Mouse (Mus musculus): Measurements from ENCODE around the gene Gm10322. TPM values are rescaled to one million over a fixed set of nuclear protein-coding genes. Genes with fewer than 3 reads are reported as not detected.
A peak's percentile ranks its signal among the peaks of the same experiment; 100 is the strongest.

Gene Gm10322
- polyA plus RNA-seq, 1 experiment from 2014 or later: not detected

DNA sequence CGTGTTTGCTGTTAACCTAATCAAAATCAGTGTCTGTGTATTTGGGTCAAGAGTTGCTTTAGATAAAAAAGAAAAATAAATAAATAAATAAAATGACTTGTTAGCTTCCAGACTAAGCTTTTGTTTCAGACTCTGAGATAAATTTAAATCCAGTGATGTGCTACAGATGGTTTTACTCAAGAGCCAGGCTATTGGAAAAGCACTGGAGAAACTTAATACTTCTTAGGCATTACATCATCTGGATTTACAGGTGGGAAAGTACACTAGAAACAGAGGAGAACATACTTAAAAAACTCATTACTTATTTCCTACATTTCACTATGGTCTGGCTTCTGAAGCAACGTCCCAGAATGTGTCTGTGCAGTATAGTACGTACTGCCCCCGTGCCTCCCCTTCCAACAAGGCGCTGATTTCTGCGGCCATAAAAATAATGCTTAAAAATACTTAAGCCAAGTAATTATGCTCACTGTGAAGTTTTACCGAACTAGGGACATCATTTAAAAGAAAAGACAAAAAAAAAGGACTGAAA, 21.8 kb downstream of the Gm10322 start:
- Histone ChIP-seq H3K36me3 (replicated peaks; ENCODE audit: insufficient read depth, low read length) (no peaks in the 10 kb centered on the region), H3K9me3 (ENCODE audit: low read length) (no peaks in the 10 kb centered on the region), H3K4me1 (ENCODE audit: insufficient read depth) (no peaks in the 10 kb centered on the region), H3K9ac (replicated peaks) (no peak overlapping the region), H3K4me2 (ENCODE audit: low read depth, low read length) (peak overlapping the region; percentile 44; the same call in 1 of the 2 replicates), H3K27ac (ENCODE audit: low read depth) (no peak overlapping the region), H3K27me3 (ENCODE audit: insufficient read depth, low read length) (no peaks in the 10 kb centered on the region), H3K4me3 (ENCODE audit: low read depth, low read length) (no peak overlapping the region)
- 73% methylated on average over 7 of the region's 7 CpGs for WGBS (ENCODE audit: insufficient replicate concordance)
- no peak for TF ChIP-seq CTCF (IDR thresholded peaks at IDR 0.05; ENCODE audit: low read depth)
- TF ChIP-seq EP300 (IDR thresholded peaks at IDR 0.05; ENCODE audit: low read depth): no peak
- DNase-seq: no peak
- no peak for ATAC-seq

DNA sequence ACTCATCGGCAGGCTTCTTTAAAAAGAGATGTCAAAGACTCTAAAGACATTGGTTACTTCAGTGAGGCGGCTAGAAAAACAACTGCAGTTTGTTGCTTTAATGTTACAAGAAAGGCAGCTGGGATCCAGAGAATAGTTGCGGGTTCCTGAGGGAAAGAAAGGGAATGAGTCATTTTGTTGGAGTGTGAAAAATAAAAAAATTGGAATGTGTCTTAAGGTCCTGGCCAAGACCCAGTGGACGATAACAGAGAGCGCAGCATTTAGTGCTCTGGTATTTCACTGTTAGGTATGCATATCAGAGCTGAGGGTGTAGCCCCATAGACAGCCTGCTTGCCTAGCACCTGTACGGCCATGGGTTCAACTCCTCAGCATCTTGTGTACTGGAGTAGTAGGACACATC, 22.7 kb downstream of the Gm10322 start:
- H3K36me3 ChIP-seq (replicated peaks; ENCODE audit: insufficient read depth, low read length): no peaks in the 10 kb centered on the region
- H3K9me3 ChIP-seq (ENCODE audit: low read length): no peaks in the 10 kb centered on the region
- H3K27ac ChIP-seq (ENCODE audit: low read depth): no peak overlapping the region
- no peaks in the 10 kb centered on the region for H3K4me1 ChIP-seq (ENCODE audit: insufficient read depth)
- no peak for DNase-seq
- no peak overlapping the region for H3K4me3 ChIP-seq (ENCODE audit: low read depth, low read length)
- TF ChIP-seq EP300 (IDR thresholded peaks at IDR 0.05; ENCODE audit: low read depth) (no peak), CTCF (IDR thresholded peaks at IDR 0.05; ENCODE audit: low read depth) (no peak)
- no peak for ATAC-seq
- H3K4me2 ChIP-seq (ENCODE audit: low read depth, low read length): no peak overlapping the region
- no peaks in the 10 kb centered on the region for H3K27me3 ChIP-seq (ENCODE audit: insufficient read depth, low read length)
- no peak overlapping the region for H3K9ac ChIP-seq (replicated peaks)
- WGBS (ENCODE audit: insufficient replicate concordance): 86% methylated on average over 6 of the region's 6 CpGs

GRCm38 (mm10) chr10:59642659-59643377, 27.0 kb downstream of the Gm10322 start:
- Histone ChIP-seq H3K9ac (replicated peaks) (no peak overlapping the region), H3K27me3 (ENCODE audit: insufficient read depth, low read length) (no peaks in the 10 kb centered on the region), H3K4me3 (ENCODE audit: low read depth, low read length) (no peak overlapping the region), H3K36me3 (replicated peaks; ENCODE audit: insufficient read depth, low read length) (no peaks in the 10 kb centered on the region), H3K27ac (ENCODE audit: low read depth) (no peak overlapping the region), H3K4me1 (ENCODE audit: insufficient read depth) (no peaks in the 10 kb centered on the region), H3K4me2 (ENCODE audit: low read depth, low read length) (no peak overlapping the region), H3K9me3 (ENCODE audit: low read length) (no peaks in the 10 kb centered on the region)
- DNase-seq (no peak), ATAC-seq (no peak)
- WGBS (ENCODE audit: insufficient replicate concordance): 39% methylated on average over 8 of the region's 8 CpGs
- TF ChIP-seq CTCF (IDR thresholded peaks at IDR 0.05; ENCODE audit: low read depth) (no peak), EP300 (IDR thresholded peaks at IDR 0.05; ENCODE audit: low read depth) (no peak)

GRCm38 (mm10) chr10:59643645-59644044, 27.8 kb downstream of the Gm10322 start:
- Histone ChIP-seq H3K4me3 (ENCODE audit: low read depth, low read length) (no peak overlapping the region), H3K27me3 (ENCODE audit: insufficient read depth, low read length) (no peaks in the 10 kb centered on the region), H3K9me3 (ENCODE audit: low read length) (no peaks in the 10 kb centered on the region), H3K27ac (ENCODE audit: low read depth) (no peak overlapping the region), H3K4me2 (ENCODE audit: low read depth, low read length) (no peak overlapping the region), H3K36me3 (replicated peaks; ENCODE audit: insufficient read depth, low read length) (no peaks in the 10 kb centered on the region), H3K9ac (replicated peaks) (no peak overlapping the region), H3K4me1 (ENCODE audit: insufficient read depth) (no peaks in the 10 kb centered on the region)
- DNase-seq: no peak
- no peak for ATAC-seq
- 68% methylated on average over 9 of the region's 9 CpGs for WGBS (ENCODE audit: insufficient replicate concordance)
- TF ChIP-seq CTCF (IDR thresholded peaks at IDR 0.05; ENCODE audit: low read depth): no peak

- no peaks in the 10 kb centered on the region for H3K9me3 ChIP-seq (ENCODE audit: low read length)
- DNase-seq: no peak
- WGBS (ENCODE audit: insufficient replicate concordance): 61% methylated on average over 2 of the region's 2 CpGs
Observed at GRCm38 (mm10) chr10:59644710-59645109, 28.8 kb downstream of the Gm10322 start.

GRCm38 (mm10) chr10:59645153-59645552, 29.3 kb downstream of the Gm10322 start:
- H3K4me2 ChIP-seq (ENCODE audit: low read depth, low read length): no peak overlapping the region
- H3K4me1 ChIP-seq (ENCODE audit: insufficient read depth): no peaks in the 10 kb centered on the region
- H3K27me3 ChIP-seq (ENCODE audit: insufficient read depth, low read length): no peaks in the 10 kb centered on the region
- H3K4me3 ChIP-seq (ENCODE audit: low read depth, low read length): no peak overlapping the region
- DNase-seq: no peak
- ATAC-seq: no peak
- 12% methylated on average over 4 of the region's 4 CpGs for WGBS (ENCODE audit: insufficient replicate concordance)
- TF ChIP-seq EP300 (IDR thresholded peaks at IDR 0.05; ENCODE audit: low read depth): no peak
- no peak for TF ChIP-seq CTCF (IDR thresholded peaks at IDR 0.05; ENCODE audit: low read depth)
- H3K9me3 ChIP-seq (ENCODE audit: low read length): no peaks in the 10 kb centered on the region
- H3K27ac ChIP-seq (ENCODE audit: low read depth): no peak overlapping the region
- H3K9ac ChIP-seq (replicated peaks): no peak overlapping the region
- H3K36me3 ChIP-seq (replicated peaks; ENCODE audit: insufficient read depth, low read length): no peaks in the 10 kb centered on the region

More at GRCm38 (mm10) chr10:59644710-59645109, 28.8 kb downstream of the Gm10322 start:
- Histone ChIP-seq H3K27me3 (ENCODE audit: insufficient read depth, low read length) (no peaks in the 10 kb centered on the region), H3K9ac (replicated peaks) (no peak overlapping the region), H3K4me1 (ENCODE audit: insufficient read depth) (no peaks in the 10 kb centered on the region), H3K36me3 (replicated peaks; ENCODE audit: insufficient read depth, low read length) (no peaks in the 10 kb centered on the region), H3K27ac (ENCODE audit: low read depth) (no peak overlapping the region), H3K4me2 (ENCODE audit: low read depth, low read length) (no peak overlapping the region), H3K4me3 (ENCODE audit: low read depth, low read length) (no peak overlapping the region)
- ATAC-seq: no peak
- no peak for TF ChIP-seq CTCF (IDR thresholded peaks at IDR 0.05; ENCODE audit: low read depth)
- TF ChIP-seq EP300 (IDR thresholded peaks at IDR 0.05; ENCODE audit: low read depth): no peak

Measured in liver, postnatal 0 days (tissue).